Mouse (Mus musculus): ENCODE data around the gene Upp1.

- no peak for TF ChIP-seq CTCF (IDR thresholded peaks at IDR 0.05; ENCODE audit: insufficient read depth, low read length)
- TF ChIP-seq POLR2A (IDR thresholded peaks at IDR 0.05; ENCODE audit: borderline replicate concordance, extremely low read depth, low read depth, low read length): no peak
These were observed 28.8 kb downstream of the Upp1 start for GRCm38 (mm10) chr11:9146683-9147082.
